Mouse (Mus musculus) bone marrow macrophage, adult 2 months (primary cell): ENCODE data around the gene Zfp618.

ENCODE experiments used
- CTCF ChIP-seq: IDR thresholded peaks from 2 replicates; pipeline ENCODE4 v1.5.1; 2012; ENCODE audit warnings: low read depth, mild to moderate bottlenecking, low read length, moderate library complexity
- POLR2A ChIP-seq: IDR thresholded peaks from 2 replicates; pipeline ENCODE4 v1.6.1; 2012; ENCODE audit warnings: mild to moderate bottlenecking, low read depth, low read length, borderline replicate concordance

DNA sequence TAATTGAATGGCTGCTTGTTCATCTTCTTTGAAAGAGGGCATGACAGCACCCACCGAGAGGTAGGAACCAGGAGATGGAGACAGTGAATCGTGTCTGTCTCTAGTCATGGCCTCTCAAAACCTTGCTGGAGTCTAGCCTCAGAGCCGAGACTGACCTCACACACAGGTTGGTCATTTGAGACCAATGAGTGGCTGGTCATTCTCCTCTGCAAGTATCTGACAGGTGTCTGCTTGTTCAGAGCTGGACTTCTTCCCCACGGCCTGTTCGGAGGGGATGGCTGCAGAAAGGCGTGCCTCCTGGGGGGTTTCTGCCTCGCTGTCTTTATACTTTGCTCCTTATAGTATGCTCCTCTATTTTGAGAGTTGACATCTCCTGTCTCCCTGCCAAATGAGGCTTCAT lies 70.6 kb downstream of the Zfp618 start:
- TF ChIP-seq POLR2A (no peak), CTCF (no peak)
